Mouse (Mus musculus) ovary, postnatal 10 days (tissue): ENCODE data around the gene Ece1.
A peak's percentile ranks its signal among the peaks of the same experiment; 100 is the strongest.

Experiments used
- DNase-seq: peaks from one replicate; pipeline ENCODE4 v3.0.0; 2022; ENCODE audit warnings: low spot score

The Ece1 gene

DNA sequence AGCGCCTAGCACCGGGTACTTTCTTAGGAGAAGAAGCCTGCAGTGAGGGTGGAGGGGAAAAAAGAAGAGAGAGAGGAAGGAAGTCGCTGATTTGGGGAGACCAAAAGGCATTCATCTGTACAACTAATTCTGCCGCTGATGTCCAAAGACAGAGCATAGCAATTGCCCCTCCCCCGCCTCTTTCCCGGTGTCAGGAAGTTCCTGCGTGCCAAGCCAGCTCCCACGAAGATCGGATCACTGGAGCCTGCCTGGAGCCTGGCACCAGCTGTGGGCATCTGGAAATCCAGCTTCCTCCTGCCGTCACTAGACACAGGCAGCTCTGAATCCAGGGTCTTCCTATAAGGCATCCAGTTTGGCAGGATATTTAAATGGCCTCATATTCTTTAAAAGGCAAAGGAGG lies 122.2 kb downstream of the Ece1 start:
- DNase-seq = no peak

DNA sequence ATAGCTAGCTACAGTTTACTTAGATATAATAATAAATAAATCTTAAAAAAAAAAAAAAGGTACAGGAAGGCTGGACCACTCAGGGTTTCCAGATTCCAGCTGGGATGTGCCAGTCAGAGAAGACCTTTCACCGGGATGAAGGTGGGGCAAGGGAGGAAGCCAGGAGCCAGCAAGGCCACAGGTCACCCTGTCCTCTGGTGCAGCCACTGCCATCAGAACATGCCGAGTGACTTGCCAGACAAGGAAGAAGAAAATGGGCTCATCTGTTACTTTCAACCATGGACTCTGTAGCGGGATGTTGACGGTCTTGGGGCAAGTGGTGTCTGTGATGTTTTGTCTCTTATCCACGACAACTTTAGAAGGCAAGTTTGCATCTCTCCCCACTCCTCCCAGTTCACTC lies 122.7 kb downstream of the Ece1 start:
- no peak for DNase-seq

DNA sequence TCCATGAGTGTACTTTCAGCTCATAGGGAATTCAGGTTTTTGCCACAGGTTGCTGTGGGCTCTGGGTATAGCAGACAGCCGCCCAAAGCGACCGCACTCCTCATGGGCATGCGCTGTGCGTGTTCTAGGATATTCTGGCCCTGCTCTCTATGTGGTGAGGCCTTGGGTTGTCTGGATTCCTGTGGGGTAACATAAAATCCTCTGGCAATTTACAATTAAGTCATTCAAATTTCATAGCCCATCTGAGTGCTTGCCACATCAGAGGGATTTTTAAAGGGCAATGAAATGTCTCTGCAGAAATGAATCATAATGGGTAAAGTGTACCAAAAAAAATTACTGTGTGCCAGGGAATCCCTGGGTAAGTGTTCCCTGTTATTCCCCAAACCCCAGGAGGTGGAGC lies 127.4 kb downstream of the Ece1 start:
- DNase-seq = no peak

DNA sequence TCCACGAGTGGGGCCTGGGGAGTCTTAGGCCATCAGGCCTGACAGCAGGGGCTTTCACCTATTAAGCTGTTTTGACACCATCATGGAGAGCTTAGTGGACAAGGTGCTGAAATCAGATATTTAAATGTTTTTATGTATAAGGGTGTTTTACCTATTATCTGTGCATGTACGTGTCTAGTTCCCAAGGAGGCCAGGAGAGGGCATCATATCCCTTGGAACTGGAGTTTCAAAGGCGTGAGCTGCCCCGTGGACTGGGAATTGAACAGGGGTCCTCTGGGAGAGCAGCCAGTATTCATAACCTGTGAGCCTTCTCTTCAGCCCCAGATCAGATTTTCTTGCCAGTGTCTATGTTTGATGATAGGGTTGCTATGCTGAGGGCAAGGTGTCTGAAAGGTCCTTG lies 128.4 kb downstream of the Ece1 start:
- DNase-seq = no peak

DNA sequence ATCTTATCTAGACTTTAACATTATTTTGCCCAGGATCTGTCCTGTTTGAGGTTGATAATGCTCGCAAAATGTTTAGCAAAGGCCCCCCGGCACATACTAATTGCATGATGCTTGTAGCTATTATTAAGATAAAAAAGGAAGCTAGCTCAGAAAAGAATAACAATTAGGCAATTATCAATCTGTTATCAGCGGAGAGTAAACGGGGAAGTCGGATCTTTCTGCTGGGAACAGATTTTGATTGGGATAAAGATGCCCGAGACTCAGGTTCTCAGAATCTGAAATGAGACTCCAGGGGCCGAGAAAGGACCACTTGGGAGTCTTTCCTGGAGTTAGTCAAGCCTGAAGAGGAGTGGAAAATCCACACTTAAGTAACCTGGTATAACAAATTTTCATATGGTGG lies 129.2 kb downstream of the Ece1 start:
- DNase-seq = no peak

DNA sequence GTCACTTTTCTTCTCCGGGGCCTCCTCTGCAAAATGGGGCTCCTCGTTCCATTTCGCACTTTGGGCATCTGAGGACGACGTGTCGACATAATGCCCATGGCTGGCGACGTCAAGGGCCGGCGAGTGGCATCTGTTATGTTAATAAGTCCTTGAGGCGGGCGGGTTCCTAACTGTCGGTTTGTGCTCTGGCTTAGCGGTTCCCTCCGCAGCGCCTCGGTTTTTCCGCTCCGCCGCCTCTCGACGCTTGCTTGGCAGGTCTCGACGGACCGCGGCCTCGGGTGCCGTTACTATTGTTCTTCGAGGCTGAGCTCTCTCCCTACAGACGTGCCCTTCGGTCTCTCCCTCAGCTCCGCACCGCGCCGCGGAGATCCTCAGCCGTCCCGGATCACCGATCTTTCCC lies 130.9 kb downstream of the Ece1 start, which contains the start of gene Eif4g3:
Gene Eif4g3, plus strand, starts transcription at position 133 of the 400 bp plus-strand sequence.
- no peak for DNase-seq

DNA sequence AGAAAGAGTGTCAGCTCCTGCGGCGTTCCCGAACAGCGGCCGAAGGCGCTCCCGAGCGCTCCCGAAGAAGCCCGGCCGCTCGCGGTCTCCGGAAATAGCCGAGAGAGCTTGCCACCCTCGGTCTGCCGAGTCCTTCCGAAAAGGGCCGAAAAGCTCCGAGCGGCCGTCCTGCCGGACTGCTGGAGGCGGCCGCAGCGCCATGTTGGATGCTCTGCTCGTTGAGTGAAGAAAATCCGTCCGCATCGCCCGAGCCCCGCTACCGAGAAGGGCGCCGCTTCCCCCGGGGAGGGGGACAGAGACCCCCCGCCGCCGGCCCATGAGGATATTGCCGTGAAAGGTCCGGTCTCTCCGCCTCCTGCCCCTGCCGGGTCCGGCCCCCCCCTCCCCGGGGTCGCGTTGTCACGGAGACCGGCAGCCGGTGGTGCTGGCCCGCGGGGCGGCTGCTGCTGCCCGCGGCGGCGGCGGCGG lies 131.3 kb downstream of the Ece1 start:
- DNase-seq = peak; percentile 100

DNA sequence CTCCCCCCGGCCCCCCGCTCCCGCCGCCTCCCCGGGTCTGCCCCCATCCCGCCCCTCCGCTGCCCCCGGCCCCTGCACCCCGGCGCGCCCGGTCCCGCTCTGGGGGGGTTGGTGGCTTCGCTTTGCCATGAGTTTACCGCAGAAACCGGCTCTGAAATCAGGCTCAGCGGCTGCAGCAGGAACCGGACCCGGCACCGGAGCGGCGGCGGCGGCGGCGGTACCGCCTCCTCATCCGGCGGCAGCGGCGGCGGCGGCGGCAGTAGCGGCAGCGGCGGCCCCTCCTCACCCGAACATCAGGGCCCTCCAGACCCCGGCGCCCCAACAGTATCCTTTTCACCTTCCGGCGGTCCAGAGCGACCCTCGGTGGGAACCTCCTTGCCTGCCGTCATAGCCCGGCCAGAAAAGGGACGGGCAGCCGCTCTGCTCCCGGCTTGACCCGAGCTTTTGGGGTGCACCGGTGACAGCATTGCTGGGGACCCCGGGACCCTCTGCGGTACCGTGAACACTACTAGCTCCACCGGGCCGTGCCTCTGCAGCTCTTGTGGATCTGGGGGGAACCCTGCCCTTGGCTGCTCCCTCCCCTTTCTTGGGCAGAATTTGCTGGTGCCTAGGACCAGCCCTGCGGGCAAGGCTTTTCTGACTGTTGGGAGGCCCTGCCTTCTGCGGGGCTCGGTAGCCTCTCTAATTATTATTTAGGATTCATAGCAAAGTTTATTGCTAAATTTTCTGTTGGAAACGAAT lies 132.0 kb downstream of the Ece1 start:
- peak; percentile 24 for DNase-seq

DNA sequence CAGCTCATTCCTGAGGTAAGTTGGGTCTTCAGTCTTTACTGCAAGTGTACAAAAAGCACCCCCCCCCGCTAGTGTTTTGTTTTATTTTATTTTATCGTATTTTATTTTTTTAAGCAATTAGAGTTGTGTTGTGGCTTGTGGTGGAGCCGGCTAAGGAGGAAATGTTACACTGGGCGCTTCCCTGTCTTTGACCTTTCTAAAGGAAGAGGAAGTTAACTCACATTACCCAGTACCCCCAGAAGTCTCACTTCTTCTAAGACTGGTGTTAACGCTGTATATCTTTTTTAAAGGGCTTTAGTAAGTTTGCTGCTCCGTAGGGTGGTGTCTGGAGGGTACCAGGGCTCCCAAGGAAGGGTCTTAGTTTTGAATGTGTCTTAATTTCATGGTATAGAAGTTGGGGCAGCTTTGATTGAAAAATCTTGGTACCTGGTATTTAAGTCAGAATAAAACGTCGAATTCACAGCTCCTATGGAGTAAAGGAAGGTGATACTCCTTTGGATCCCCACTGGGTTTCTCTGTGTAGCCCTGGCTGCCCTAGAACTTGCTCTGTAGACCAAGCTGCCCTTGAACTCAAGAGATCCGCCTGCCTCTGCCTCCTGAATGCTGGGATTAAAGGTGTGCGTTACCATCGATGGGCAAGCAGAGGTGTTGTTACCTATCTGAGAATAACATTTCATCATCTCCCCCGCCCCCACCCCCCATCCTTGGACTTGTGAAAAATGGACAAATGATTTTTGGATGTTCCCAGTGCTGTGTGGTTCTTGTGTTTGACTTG lies 132.7 kb downstream of the Ece1 start:
- no peak for DNase-seq

DNA sequence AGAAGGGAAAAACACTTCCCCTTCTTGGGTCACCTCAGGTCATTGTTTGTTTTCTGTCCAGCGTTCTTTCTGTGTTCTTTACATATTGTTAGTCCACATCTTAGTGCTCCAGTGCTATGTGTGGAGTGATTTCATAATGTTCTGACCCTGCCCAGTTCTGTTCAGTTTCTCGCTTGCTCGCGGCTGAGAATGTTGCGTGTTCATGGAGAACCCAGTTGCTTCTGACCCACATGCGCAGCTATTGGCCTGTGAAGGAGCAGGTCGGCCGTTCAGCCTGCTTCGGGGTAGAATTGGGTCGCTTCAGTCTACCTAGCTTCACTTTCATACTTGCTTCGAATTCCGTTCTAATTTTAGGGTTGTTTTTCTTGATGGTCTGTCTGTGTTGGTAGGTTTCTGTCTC lies 133.4 kb downstream of the Ece1 start:
- no peak for DNase-seq

DNA sequence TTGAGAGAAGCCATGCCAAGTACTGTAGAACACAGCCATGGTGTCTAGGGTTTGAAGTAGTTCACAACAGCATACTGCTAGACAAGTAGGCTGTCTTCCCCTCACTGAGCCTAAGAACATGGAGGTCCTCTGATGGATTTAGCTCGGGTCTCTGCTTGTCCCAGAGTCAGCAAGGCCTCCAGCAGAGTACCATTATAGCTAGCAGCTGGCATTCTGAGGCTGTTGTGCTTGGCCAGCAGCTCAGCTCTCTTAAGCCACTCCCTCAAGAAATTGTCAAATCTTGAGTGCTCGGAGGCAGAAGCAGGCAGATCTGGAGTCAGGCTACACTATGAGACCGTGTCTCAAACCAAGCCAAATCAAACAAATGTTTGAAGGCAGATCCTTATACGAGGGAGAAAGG lies 136.2 kb downstream of the Ece1 start:
- no peak for DNase-seq

DNA sequence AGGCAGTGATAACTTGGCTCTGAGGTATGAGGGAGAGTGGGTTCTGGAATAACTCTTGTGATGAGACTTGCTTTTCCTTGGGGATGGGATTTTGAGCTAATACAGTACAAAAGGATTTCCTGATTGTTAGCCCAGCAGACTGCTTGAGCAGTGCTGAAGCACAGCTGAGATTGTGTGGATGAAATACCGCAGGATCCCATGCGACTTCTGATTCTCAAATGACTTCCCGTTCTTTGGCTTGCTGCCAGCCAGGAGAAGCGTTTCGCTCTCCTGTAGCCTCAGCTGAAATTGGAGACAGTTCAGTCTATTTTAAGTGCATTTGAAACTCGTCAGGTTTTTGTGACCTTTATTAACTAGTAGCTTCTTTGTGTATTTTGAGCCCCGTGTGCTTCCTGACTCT lies 138.6 kb downstream of the Ece1 start:
- DNase-seq = no peak

DNA sequence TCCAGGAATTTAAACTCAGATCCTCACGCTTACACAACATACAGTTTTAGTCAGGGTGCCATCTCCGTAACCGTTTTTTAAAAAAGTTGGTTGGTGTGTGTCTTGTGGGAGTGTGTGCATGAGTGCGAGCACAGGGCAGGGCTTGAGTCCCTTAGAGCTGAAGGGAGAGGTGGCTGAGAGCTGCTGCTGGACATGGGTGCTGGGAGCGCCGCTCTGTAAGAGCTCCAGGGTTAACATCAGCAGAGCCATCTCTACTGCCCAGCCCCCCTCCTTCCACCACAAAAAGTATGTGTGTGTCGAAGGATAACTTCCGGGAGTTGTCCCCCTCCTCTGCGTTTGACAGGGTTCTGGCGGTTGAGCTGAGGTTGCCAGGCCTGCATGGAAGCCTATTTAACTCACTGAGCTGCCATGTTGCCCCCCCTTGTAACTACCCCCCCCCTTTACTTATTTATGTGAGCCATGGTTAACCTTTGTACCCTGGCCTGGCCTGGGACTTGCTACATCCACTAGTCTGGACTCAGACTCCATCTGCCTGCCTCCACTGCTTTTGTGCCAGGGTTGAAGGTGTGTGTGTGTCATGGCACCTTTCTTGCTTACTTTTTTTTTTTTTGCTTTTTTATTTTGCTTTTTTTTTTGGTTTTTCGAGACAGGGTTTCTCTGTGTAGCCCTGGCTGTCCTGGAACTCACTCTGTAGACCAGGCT lies 142.0 kb downstream of the Ece1 start:
- no peak for DNase-seq

DNA sequence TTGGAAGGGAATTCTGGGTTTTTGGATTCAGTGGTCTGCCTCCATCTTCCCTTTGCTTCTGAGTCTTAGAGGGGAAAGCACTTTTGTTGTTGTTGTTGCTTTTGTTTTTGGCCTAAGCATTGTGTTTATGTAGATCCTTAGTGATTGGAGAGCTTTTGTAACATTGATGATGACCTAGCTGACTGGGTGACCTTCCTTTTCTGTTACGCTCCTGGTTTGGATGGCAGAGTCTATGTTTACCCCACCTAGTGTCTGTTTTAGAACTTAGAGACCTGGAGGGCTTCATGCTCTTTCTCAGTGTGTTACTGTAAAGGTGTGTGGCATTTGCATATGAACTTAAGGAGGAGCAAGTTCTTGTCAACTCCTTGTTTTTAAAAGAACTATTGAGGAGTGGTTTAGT lies 143.7 kb downstream of the Ece1 start:
- no peak for DNase-seq

DNA sequence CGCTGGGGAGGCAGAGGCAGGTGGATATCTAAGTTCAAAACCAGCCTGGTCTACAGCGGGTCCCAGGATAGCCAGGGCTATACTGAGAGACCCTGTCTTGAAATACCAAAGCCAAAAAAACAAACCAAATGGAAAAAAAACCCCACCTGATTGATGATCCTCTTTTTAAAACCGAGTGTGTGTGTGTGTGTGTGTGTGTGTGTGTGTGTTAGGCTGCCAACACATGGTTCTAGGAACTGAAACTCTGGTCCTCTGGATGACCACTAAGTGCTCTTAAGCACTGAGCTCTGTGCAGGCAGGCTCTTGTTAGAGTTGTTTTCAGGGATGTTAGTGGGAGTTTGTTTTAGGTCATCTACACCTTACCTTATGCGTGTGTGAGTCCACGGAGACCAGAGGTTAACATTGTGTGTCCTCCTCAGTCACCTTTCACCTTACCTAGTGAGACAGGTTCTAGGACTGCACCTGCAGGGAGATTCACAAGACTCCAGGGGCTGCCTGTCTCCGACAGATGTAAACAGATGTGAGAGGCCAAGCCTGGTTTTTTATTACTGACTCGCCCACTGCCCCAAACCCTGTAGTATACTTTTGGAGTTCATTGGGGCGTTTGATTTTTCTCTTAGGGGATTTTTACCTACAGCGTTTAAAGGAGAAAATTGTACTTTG lies 145.0 kb downstream of the Ece1 start:
- DNase-seq = no peak

DNA sequence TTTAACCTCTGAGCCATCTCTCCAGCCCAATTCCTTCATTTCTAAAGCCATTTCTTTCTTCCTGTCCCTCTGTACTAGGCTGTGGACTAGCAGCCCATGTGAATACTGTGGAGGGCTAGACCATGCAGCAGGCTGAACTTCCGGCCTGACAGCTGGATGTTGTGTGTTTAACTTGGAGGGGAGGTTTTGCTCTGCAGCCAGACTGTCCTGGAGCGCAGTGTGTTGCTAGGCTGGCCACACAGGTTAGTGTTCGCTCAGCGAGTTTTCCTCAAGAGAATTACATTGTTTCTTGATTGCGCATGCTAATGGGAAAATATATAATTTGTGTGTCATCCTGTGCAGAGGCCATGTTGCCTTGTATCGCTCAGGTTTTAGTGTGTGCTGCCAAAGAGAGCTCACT lies 146.6 kb downstream of the Ece1 start:
- no peak for DNase-seq

DNA sequence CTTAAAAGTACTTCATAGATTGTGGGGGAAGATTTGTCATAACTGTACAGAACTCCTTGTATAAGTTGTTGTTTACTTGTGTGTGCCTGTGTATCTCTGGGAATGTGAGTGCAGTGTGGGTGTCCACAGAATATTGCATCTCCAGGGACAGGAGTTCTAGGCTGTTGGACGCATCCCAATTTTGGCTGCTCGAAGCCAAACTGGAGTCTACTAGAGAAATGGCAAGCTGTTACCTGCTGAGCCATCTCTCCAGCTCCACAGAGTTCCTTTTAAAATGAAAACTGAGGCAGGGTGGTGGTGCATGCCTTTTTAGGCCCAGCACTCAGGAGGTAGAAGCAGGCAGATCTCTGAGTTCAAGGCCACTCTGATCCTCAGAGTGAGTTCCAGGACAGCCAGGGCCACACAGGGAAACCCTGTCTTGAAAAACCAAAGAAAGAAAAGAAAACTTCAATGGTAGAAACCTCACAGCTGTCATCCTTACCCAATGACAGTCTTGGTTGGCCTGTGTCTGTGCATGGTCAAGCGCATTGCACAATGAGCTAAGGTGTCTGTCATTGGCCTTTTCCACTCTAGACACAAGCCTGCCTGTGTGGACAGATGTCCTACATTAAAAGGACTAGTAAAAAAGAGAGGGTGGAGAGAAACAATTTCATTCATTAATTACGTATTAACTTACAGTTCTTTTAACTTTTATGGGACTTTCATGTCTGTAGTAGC lies 147.9 kb downstream of the Ece1 start:
- no peak for DNase-seq

DNA sequence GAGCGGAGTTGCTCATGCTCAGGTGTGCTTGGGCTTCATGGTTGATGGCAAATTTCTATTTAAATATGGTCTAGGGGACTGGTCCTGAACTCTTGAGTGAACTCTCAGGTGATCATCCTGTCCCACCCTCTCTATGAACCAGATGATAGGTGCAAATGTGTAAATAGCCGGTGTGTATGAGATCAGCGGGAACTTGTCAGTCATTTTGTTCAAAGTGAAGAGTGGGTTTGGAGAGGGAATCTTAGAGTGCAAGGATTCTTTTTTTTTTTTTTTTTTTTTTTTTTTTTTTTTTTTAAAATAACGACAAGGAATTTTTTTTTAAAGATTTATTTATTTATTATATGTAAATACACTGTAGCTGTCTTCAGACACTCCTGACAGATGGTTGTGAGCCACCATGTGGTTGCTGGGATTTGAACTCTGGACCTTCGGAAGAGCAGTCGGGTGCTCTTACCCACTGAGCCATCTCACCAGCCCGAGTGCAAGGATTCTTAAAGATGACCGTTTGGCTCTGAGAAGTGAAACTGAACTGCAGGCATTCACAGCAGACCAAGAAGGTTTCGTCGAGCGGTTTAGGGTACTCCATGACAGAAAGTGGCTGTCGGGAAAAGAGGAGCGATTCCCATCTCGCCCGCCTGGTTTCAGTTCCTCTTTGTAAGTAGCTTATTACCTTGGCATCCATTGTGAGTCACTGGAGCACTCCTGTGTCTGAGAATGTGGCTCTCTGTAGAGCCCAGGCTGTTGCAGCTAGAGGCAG lies 151.9 kb downstream of the Ece1 start:
- no peak for DNase-seq
